Mouse (Mus musculus): ENCODE results near the gene Aldh16a1. TPM values are rescaled to one million over a fixed set of nuclear protein-coding genes. Genes with fewer than 3 reads are reported as not detected.
"Not testable (repeated sequence)": the region's sequence is repeated elsewhere in the genome, so short reads cannot be mapped to it uniquely, and the experiment has no call there.

Aldh16a1 gene
- total RNA-seq, 2 experiments from 2014 or later, result 11.6 to 15.1 TPM

- DNase-seq, result no peak
- intact Hi-C loops (cut with DNase I), result no loop called here
- Histone ChIP-seq H3K27ac (peak overlapping the region; percentile 56), H3K4me3 (no peak overlapping the region)
- no peak for TF ChIP-seq CTCF (IDR thresholded peaks at IDR 0.05)
Measured at GRCm38 (mm10) chr7:45097479-45097878, 56.9 kb downstream of the Aldh16a1 start.

DNA sequence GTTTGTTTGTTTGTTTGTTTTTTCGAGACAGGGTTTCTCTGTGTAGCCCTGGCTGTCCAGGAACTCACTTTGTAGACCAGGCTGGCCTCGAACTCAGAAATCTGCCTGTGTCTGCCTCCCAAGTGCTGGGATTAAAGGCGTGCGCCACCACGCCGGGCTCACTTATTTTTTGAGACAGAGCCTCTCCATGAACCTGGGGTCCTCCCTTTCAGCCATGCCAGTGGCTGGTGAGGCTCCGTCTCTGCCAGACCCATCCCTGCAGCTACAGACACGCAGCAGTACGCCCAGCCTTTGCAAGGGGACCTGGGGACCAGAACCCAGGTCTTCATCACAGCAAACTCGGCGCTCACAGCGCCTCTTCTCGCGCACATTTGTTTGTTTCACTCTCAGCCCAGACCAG, 58.4 kb downstream of the Aldh16a1 start:
- H3K4me3 ChIP-seq; intact Hi-C loops (cut with DNase I); H3K27ac ChIP-seq; DNase-seq: not testable (repeated sequence)

- no peak for TF ChIP-seq CTCF (IDR thresholded peaks at IDR 0.05)
- peak; percentile 56 for DNase-seq
- Histone ChIP-seq H3K27ac (peak overlapping the region; percentile 62; the same call in 1 of the 2 replicates), H3K4me3 (no peak overlapping the region)
- intact Hi-C loops (cut with DNase I), result no loop called here
Measured at GRCm38 (mm10) chr7:45095367-45095766, 59.0 kb downstream of the Aldh16a1 start.

DNA sequence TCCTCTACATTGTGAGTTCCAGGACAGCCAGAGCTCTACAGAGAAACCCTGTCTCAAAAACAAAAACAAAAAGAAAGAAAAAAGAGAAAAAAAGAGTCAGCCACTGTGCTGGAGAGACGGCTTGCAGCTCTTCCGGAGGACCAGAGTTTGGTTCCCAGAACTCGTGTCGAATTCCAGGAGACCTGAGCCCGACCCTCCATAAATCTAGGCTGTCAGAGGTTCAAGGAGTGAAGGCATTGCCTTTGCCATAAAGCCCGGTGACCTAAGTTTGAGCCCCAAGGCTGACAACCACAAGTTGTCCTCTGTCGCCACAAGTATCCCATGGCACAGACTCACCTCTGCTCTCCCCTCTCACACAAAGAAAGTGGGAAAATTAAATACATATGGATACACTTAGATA, 60.3 kb downstream of the Aldh16a1 start:
- Histone ChIP-seq H3K4me3 (no peak overlapping the region), H3K27ac (0 out of 2 replicates have a peak overlapping the region, but pooled peaks have one; percentile 12)
- DNase-seq, result no peak
- no peak for TF ChIP-seq CTCF (IDR thresholded peaks at IDR 0.05)
- intact Hi-C loops (cut with DNase I), result no loop called here

GRCm38 (mm10) chr7:45093516-45093905, 60.9 kb downstream of the Aldh16a1 start:
- no peak for DNase-seq
- intact Hi-C loops (cut with DNase I), result no loop called here
- Histone ChIP-seq H3K27ac (0 out of 2 replicates have a peak overlapping the region, but pooled peaks have one; percentile 12), H3K4me3 (no peak overlapping the region)
- no peak for TF ChIP-seq CTCF (IDR thresholded peaks at IDR 0.05)

DNA sequence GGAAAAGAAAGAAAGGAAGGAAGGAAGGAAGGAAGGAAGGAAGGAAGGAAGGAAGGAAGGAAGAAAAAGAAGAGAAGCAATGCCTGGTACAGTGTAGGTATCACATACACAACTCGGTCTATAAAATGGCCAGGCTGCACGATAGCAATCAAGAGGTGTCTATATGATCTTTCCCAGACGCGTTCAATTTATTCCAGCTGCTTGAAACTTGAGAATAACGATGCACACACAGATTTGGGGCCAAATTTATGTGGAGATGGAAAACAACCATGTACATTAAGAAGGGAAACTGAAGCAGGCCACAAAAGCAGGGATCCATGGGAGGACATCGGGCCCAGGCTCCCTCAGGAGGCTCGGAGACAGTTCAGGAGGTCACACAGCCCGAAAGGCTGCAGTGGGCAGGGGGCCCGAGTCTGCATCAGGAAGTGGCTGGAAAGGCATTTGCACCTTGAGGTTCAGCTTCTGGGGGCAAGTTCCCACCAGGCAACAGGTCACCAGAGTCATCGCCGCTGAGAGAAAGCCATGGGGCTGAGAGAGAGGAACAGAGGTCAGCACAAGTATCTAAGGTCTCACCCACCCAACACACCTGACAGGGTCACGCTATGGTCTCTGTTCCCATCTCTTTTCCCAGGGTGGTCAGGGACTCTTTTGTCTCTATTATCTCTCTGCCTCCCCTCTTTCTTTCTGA, 61.4 kb downstream of the Aldh16a1 start:
- peak overlapping the region; percentile 46; the same call in 1 of the 2 replicates for H3K27ac ChIP-seq
- DNase-seq, result no peak
- intact Hi-C loops (cut with DNase I), result no loop called here
- H3K4me3 ChIP-seq, result no peak overlapping the region
- no peak for TF ChIP-seq CTCF (IDR thresholded peaks at IDR 0.05)

- DNase-seq, result peak; percentile 90
- peak within 1 kb of the TSS; percentile 71 for H3K4me3 ChIP-seq
- no peak for TF ChIP-seq CTCF (IDR thresholded peaks at IDR 0.05)
- peak within 1 kb of the TSS; percentile 82 for H3K27ac ChIP-seq
- intact Hi-C loops (cut with DNase I), result no loop called here
Measured at GRCm38 (mm10) chr7:45092048-45092447, 62.3 kb downstream of the Aldh16a1 start, which contains the start of gene Rcn3. Rcn3 (minus strand) TSS chr7:45092221.

GRCm38 (mm10) chr7:45091001-45091990, 63.1 kb downstream of the Aldh16a1 start:
- DNase-seq, result peak; percentile 51
- intact Hi-C loops (cut with DNase I), result no loop called here
- Histone ChIP-seq H3K4me3 (peak overlapping the region; percentile 71), H3K27ac (peak overlapping the region; percentile 82)
- TF ChIP-seq CTCF (IDR thresholded peaks at IDR 0.05), result no peak

Small RNA genes lying within 50 kb of the gene (microRNA-seq; reads per million reads assigned to microRNA genes)
- gene Mir150, result 1,419 reads per million, percentile 80 among the genes with 10 or more reads in this experiment
- gene Mir5121, result 13.7 reads per million, percentile 11 among the genes with 10 or more reads in this experiment
- not detected for gene Mir7055

Other genes starting within 250 kb of the Aldh16a1 start
- gene Ap2a1, start 225.1 kb downstream of the Aldh16a1 start, total RNA-seq (2021), result 10 to 100 TPM; 59.1 to 62.6 TPM
- not detected for gene Tsks, start 211.4 kb downstream of the Aldh16a1 start, total RNA-seq (2021)
- 1 to 10 TPM in 1 of 2 experiments, under 1 TPM in 1; 0.92 to 2.3 TPM for gene Cpt1c, start 179.7 kb downstream of the Aldh16a1 start, total RNA-seq (2021)
- gene Prmt1, start 168.0 kb downstream of the Aldh16a1 start, total RNA-seq (2021), result 100 to 1,000 TPM; 126 to 136 TPM
- 10 to 100 TPM; 18.4 to 18.9 TPM for gene Irf3, start 156.9 kb downstream of the Aldh16a1 start, total RNA-seq (2021)
- gene Bcl2l12, start 155.9 kb downstream of the Aldh16a1 start, total RNA-seq (2021), result 1 to 10 TPM; 7.6 to 9.7 TPM
- gene Scaf1, start 138.2 kb downstream of the Aldh16a1 start, total RNA-seq (2021), result 10 to 100 TPM; 41.7 to 44.3 TPM
- 10 to 100 TPM; 22.6 to 25.5 TPM for gene Rras, start 136.6 kb downstream of the Aldh16a1 start, total RNA-seq (2021)
- 10 to 100 TPM; 12.8 to 16.1 TPM for gene Prr12, start 101.7 kb downstream of the Aldh16a1 start, total RNA-seq (2021)
- 10 to 100 TPM; 30.2 to 32.9 TPM for gene Nosip, start 92.2 kb downstream of the Aldh16a1 start, total RNA-seq (2021)
- gene Prrg2, start 91.9 kb downstream of the Aldh16a1 start, total RNA-seq (2021), result 10 to 100 TPM in 1 of 2 experiments, 1 to 10 TPM in 1; 8.1 to 11.0 TPM
- gene Rcn3, start 62.4 kb downstream of the Aldh16a1 start, total RNA-seq (2021), result 10 to 100 TPM in 1 of 2 experiments, 1 to 10 TPM in 1; 7.2 to 20.2 TPM
- gene Fcgrt, start 50.7 kb downstream of the Aldh16a1 start, total RNA-seq (2021), result 10 to 100 TPM; 33.6 to 38.5 TPM
- 100 to 1,000 TPM; 457 to 518 TPM for gene Rps11, start 30.1 kb downstream of the Aldh16a1 start, total RNA-seq (2021)
- 100 to 1,000 TPM; 552 to 624 TPM for gene Rpl13a, start 25.8 kb downstream of the Aldh16a1 start, total RNA-seq (2021)
- under 1 TPM in 1 of 2 experiments, not detected in 1; 0.26 TPM for gene Gm45713, start 18.4 kb downstream of the Aldh16a1 start, total RNA-seq (2021)
- gene Flt3l, start 18.2 kb downstream of the Aldh16a1 start, total RNA-seq (2021), result 1 to 10 TPM; 2.2 to 3.3 TPM
- gene Pih1d1, start 281 bp downstream of the Aldh16a1 start, total RNA-seq (2021), result 10 to 100 TPM; 34.7 to 39.7 TPM
- gene Slc17a7, start 9.4 kb upstream of the Aldh16a1 start, total RNA-seq (2021), result under 1 TPM; 0.31 to 0.36 TPM
- gene Gfy, start 25.0 kb upstream of the Aldh16a1 start, total RNA-seq (2021), result not detected
- gene Pth2, start 26.4 kb upstream of the Aldh16a1 start, total RNA-seq (2021), result not detected
- not detected for gene Ccdc155, start 50.3 kb upstream of the Aldh16a1 start, total RNA-seq (2021)
- gene Dkkl1, start 57.6 kb upstream of the Aldh16a1 start, total RNA-seq (2021), result not detected
- 1 to 10 TPM; 2.6 to 4.1 TPM for gene Tead2, start 61.2 kb upstream of the Aldh16a1 start, total RNA-seq (2021)
- 1 to 10 TPM in 1 of 2 experiments, under 1 TPM in 1; 0.69 to 1.3 TPM for gene Cd37, start 84.5 kb upstream of the Aldh16a1 start, total RNA-seq (2021)
- not detected for gene Slc6a16, start 86.5 kb upstream of the Aldh16a1 start, total RNA-seq (2021)
- not detected for gene Slc6a21, start 122.9 kb upstream of the Aldh16a1 start, total RNA-seq (2021)
- 10 to 100 TPM; 33.9 to 34.7 TPM for gene Trpm4, start 179.2 kb upstream of the Aldh16a1 start, total RNA-seq (2021)
- 1,000 to 10,000 TPM in 1 of 2 experiments, 100 to 1,000 TPM in 1; 818 to 1,018 TPM for gene Hrc, start 180.7 kb upstream of the Aldh16a1 start, total RNA-seq (2021)
- under 1 TPM; 0.08 to 0.10 TPM for gene Ppfia3, start 212.4 kb upstream of the Aldh16a1 start, total RNA-seq (2021)
- gene Lin7b, start 216.0 kb upstream of the Aldh16a1 start, total RNA-seq (2021), result not detected
- 10 to 100 TPM; 87.9 to 90.7 TPM for gene Snrnp70, start 241.2 kb upstream of the Aldh16a1 start, total RNA-seq (2021)

Data from gastrocnemius, adult 2 months (tissue).